Mouse (Mus musculus) cerebellum, postnatal 36 days (tissue): ENCODE measurements around the gene Smim7.

Experiments
- DNase-seq, 2 experiments: peaks; one replicate each; pipeline ENCODE4 v3.0.0; 2021 to 2022; ENCODE audit warnings: mixed read lengths in 2 of 2

Gene Smim7

GRCm38 (mm10) chr8:72570633-72571610 lies at the start of gene Smim7:
Smim7 (minus strand) TSS chr8:72571088.
- DNase-seq, result peak; percentile 96 to 97

GRCm38 (mm10) chr8:72590198-72590597 lies 19.3 kb upstream of the Smim7 start:
- DNase-seq, result peak; percentile 26 to 40

- DNase-seq, result no peak
Observed at GRCm38 (mm10) chr8:72589286-72589685, 18.4 kb upstream of the Smim7 start.

DNA sequence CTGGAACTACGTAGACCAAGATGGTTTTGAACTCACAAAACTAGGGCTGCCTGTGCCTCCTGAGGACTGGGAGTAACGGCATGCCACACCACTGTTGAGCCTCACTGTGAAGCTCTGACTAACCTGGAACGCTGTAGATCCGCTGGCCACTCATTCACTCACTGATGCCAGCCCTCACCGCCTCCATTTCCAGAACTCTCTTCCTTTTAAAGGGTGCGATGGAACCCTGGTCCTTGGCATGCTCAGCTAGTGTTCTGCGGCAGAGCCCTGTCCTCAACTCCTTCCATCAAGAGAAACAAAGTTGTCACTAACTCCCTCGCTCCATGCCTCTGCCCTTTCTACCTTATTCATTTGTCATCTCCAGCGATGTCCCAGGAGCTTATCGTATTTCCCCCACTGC lies 18.0 kb upstream of the Smim7 start:
- DNase-seq, result no peak

- DNase-seq, result peak; percentile 58 to 59
Observed at GRCm38 (mm10) chr8:72587806-72588205, 16.9 kb upstream of the Smim7 start.

DNA sequence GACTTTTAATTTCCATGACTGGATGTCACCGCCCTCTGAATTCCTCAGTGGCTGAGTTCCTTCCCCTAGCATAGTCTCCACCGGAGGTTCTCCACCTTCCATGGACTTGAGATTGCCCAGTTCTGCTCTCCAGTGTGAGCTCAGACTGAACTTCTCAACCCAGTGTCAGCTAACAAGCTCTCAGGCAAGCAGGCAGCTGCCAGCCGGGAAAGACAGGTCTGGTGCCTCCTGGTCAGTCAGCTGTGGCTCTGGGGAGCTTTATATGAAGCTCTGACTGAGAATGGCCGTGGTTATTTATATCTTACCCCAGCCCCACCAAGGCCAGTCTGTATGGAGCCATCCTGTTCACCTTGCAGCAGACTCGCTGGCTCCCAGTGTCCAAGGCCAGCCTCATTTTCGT lies 13.5 kb upstream of the Smim7 start:
- DNase-seq, result no peak

- DNase-seq, result no peak
Observed at GRCm38 (mm10) chr8:72583056-72583771, 12.3 kb upstream of the Smim7 start.

DNA sequence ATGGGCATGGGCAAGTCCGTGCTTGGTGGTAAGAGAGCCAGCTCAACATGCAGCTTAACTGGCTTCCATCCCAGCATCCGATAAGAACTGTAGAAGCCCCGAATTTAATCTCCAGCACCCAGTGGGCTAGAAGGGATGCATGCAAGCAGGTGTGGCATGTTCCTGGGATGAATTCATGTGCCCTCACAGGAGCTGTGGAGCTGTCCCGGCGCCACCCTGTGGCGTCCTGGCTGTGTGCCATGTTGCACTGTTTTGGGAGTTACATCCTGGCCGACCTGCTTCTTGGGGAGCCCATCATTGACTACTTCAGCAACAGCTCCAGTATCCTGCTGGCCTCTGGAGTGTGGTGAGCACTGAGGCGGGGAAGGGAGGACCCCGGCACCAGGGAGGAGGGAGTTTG lies 8.5 kb upstream of the Smim7 start:
- peak in 1 of 2 experiments; percentile 37 for DNase-seq

DNA sequence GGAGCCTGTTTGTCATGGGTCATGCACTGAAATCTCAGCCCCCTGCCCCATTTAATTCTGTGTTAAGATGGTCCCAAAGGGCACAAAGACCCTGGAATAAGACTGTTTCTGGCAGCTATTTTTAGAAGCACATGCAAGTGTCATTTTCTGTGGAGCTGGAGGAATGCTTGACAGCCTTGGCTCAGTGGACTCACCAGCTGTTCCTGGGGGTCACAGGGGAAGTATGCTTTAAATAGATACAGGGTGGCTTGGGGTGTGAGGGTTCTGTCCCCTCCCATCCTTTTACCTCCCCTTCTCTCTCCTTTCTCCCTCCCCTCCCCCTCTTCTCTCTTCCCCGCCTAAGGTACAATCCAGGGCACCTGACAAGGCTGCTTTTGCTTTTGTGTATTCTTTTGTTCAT lies 7.1 kb upstream of the Smim7 start:
- no peak for DNase-seq

DNA sequence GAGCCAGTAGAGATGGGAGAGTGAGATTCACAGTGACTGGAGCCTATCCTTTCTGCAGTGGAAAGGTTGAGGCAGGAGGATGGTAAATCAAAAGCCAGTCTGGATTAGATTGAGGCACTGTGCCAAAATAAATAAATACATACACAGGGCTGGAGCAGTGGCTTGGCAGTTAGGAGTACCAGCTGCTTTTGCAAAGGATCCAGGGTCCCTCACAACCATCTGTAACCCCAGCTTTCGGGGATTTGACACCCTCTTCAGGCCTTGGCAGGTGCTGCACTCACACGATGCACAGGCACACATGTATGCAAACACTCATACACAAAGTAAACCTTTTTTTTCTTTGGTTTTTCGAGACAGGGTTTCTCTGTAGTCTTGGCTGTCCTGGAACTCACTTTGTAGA lies 6.4 kb upstream of the Smim7 start:
- DNase-seq, result no peak

GRCm38 (mm10) chr8:72575915-72576314 lies 5.0 kb upstream of the Smim7 start:
- DNase-seq, result no peak

DNA sequence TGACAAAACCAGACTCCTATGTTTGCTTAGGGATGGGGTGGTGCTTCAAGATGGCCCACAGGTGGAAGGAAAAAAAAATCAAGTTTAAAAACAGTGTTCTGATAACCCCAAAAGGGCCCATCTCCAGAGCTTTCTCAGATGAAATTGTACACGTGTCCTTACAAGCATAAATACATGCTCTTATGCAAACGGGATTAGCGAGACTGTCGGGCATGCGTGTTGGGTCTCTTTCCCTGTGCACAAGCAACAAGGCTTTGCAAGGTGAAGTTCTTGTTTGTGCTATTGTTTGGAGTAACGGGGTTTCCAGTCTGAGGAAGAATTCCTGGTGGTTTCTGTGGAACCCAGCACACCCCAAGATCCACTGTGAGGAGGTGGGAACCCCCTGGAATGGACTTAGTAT lies 2.6 kb upstream of the Smim7 start:
- DNase-seq, result no peak

DNA sequence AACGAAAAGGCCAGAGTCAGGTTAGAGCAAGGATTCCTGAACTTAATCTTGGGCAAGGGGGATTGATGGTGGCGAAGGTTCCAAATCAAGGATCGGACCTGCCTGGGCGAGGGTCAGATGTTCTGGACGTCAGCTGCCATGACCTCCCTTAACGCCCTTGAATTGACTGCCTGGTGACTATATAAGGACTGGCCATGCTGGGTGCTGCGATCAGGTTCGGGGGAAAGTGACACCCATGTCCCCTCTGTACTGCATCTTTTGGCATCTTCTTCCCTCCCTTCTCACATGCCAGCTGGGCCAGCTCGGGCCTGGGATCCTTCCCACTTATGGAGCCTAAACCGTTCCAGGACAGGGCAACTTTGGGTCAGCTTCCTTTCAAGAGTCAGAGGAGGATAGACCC lies 1.6 kb upstream of the Smim7 start:
- DNase-seq, result no peak

GRCm38 (mm10) chr8:72571611-72572473 lies 954 bp upstream of the Smim7 start, which contains the start of gene Tmem38a:
Tmem38a (plus strand) TSS chr8:72572055.
- peak; percentile 69 to 77 for DNase-seq

GRCm38 (mm10) chr8:72565970-72566369 lies 4.9 kb downstream of the Smim7 start:
- DNase-seq, result no peak

- no peak for DNase-seq
Observed at GRCm38 (mm10) chr8:72561111-72561689, 9.7 kb downstream of the Smim7 start.

DNA sequence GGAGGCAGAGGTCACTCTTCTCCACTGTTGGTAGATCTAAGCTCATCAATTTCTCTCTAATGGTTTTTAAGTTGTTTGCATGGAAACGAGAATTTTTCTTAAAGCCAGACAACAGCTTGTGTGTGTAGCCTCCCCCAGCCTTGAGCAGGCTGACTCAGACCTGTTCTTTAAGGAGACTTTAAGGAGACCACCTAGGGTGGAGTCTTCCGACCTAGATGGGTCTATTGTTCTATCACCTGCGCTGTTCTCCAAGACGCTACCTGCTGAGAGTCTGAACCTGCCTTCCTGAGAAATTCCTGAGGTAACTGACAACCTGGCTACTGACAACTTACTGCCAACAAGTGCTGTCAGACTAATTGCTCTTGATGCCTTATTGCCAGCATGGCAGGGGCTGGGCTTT lies 15.1 kb downstream of the Smim7 start:
- no peak for DNase-seq

- no peak for DNase-seq
Observed at GRCm38 (mm10) chr8:72549314-72549892, 21.5 kb downstream of the Smim7 start.

- DNase-seq, result peak; percentile 31 to 48
Observed at GRCm38 (mm10) chr8:72548644-72549313, 22.1 kb downstream of the Smim7 start.

- peak; percentile 95 to 97 for DNase-seq
Observed at GRCm38 (mm10) chr8:72547802-72548643, 22.9 kb downstream of the Smim7 start, which contains the start of gene Med26. Med26 (minus strand) TSS chr8:72548270.
